Mouse (Mus musculus) spleen, postnatal 4 days (tissue): ENCODE measurements around the gene Ubac2.

Experiments
- DNase-seq, 2 experiments: peaks; one replicate each; pipeline ENCODE4 v3.0.0; 2022; ENCODE audit warnings: low spot score in 2 of 2

Gene Ubac2

DNA sequence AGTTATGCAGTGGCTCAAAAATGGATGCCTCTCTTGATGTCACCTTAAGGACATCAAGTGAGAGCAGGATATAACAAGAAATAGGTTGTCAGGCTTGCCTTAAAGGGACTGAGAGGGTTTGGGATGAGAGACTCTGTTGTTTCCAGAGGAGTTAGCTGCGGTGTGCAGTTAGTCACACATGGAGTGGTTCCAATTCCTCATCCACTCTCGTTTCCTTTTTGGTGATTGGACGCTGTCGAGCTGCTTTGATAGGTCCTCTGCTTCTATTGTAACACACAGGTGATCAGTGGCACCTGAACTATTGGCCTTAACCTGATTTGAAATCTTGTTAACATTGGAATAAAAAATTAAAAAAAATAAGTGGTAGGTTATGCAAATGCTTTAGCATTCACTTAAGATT lies 44.3 kb downstream of the Ubac2 start:
- DNase-seq: no peak

DNA sequence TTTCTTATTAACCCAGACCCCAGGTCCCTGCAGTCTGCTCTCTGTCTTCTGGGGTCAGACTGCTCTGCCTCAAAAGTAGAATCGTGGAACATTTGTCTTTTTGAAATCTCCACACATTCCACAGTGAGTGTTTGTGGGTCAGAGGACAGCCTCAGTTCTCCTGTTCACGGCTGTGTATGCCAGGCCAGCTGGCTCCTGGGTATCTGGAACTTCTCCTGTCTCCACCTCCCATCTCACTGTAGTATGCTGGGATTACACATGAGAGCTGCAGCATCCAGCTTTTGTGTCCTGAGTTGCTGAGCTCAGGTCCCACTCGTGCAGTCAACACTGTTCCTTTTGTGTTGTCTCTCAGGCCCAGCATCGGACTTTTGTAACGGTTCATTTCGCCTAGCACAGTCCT lies 46.5 kb downstream of the Ubac2 start:
- DNase-seq: peak in 1 of 2 experiments; percentile 5

DNA sequence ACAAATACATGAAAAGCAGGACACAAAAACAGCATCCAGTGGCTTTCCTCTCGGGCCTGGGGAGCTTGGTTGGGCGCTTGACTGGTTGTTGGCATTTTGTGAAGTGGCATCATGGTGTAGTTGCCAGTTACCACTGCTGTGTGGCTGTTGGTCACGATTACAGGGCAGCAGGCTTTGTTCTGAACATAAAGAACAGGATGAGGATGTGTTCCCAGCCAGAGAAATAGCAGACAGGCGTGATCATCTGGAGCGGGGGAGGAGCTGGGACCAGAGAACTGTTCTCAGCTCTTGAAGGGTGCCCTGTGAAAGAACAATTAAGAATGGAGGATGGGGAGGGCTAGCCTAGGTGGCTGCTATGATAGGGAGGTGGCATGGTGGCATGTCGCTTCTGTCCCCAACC lies 48.5 kb downstream of the Ubac2 start:
- DNase-seq: peak; percentile 8 to 55

DNA sequence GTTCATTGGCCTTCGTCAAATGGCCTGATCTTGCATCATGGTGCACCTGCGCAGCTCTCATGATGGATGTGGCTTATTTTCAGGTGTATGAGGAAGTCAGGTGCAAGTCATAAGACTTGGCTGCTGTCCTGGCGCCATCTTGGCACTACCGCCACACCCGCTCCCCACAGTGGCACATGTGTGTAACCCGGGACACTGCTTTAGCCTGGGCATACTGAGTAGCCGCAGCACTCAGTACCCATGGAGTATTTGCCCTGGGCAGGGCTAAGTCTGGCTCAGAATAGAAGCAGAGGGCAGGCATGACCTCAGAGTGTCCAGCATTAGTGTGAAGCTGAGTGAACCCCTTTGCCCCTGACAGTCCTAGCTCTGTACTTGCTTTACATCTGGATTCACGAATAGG lies 49.0 kb downstream of the Ubac2 start:
- peak; percentile 9 to 55 for DNase-seq

DNA sequence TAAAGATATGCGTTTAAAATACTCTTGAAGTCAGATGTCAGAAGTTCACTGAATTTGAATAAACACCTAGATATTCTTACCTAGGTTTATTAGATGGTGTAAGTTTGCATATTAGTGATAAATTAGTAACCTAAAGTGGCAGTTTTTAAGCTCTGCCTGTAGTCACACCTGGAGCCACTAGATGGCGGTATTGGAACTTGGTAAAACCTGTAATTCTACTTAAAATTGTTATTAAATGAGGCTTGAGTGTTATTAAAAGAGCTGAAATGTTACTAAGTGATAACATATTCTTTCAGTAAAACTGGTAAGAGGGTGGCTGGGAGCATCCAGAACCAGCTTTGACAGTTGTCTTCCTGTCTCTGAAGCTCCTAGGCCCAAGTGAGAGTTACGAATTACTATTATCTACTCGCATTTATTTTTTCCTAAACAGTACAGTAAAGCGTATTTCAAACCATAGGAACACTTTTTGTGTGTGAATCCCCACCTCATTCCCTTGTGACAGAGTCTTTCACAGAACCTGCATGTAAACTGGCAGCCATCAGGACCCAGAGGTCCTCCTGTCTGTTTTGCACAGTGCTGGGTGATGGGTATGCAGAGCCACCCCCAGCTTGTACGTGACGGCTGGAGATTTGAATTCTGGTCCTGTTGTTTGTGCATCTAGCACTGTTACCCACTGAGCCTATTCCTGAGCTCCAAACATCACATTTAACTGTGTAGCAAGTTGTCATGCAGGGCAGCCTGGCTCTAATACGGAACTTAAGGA lies 50.1 kb downstream of the Ubac2 start:
- DNase-seq: peak; percentile 65 to 84

DNA sequence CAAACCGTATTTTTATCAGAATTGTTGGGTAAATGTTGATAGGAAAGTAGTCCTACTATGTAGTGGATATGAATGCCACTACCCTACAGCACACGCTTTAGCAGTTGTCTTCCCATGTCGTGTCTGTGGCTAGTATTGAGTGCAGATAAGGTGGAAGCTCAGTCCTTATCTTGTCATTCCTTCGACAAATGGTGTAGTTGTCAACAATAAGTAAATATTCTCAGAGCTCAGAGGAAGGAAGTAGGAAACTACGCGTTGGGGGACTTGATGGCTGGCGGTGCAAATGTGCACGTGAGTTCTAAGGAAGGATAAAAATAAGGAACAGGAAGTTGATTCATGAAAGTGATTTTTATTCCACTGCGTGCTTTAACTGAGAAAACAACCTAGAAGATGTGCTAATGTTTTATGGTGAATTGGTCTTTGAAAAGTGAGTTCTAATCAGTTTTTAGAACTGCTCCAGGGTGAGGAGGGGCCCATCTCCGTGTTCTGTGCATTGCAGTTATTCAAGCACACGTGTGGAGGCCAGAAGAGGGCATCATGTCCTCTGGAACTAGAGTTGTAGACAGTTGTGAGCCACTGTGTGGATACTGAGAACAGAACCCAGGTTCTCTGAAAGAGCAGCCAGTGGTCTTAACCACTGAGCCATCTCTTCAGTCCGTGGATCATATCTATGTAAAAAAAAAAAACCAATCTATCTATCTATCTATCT lies 51.0 kb downstream of the Ubac2 start:
- no peak for DNase-seq

DNA sequence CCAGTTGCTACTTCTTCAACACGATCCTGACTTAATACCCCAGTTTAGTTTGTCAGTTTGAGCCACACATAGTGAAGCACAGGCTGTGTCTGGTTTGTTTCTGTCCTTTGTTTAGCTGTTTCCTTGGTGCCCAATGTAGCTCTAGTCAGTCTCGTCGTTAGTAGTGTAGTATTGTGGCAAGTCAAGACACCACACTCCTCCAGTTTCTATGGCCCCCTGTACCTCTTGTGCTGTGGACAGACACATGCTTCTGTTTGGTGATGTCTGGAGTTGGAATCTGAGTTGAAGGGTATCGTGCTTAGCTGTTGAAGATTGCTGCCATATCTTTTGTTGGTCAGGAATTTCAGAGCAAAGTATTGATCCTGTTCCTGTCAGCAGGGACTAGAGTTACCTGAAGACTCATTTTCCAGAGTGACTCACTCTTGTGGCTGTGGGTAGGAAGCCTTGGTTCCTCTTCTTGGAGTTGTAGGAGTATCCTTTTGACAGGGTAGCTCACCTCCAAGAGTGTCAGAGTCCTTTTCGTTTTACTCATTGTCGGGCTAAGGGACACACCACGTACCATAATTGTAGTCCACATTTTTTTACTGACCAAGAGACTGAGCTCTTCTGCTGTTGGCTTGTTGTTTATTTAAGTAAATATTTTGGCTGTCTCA lies 52.4 kb downstream of the Ubac2 start:
- no peak for DNase-seq

DNA sequence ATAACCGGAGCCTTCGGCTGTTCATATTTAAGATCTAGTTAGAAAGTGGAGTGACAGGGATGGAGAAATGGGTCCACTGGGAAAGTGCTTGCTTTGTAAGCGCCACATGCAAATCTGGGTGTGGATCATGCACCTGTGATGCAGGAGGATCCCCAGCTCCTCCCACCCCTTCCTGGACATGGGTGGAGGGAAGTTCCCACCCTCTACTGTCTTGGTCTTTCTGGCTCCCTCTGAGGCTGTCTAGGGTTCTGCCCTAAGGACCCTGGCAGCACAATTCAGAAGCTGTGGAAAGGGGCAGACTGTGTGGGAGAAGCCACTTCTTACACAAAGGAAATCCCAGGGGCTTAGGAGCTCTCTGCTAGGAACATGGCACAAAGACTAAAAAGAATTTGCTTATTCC lies 53.2 kb downstream of the Ubac2 start:
- peak in 1 of 2 experiments; percentile 62 for DNase-seq

DNA sequence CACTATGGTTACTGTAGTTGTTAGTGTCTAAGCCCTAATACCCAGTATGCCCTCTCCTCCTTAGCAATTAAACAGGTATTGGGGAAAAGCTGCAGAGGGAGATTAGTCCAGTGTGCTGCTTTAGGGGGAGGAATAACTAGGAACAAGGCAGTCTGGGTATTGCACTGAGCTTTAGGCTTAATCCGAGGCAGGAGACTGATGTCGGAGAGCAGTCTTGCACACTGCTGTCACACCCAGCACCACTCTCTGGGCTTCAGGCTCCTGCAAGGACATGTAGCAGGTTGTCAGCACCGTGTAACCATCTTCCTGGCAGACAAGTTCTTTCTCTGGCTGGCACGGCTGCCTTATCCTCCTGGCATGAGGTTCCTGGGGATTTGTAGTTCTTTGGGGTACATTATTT lies 53.8 kb downstream of the Ubac2 start:
- DNase-seq: peak in 1 of 2 experiments; percentile 56

DNA sequence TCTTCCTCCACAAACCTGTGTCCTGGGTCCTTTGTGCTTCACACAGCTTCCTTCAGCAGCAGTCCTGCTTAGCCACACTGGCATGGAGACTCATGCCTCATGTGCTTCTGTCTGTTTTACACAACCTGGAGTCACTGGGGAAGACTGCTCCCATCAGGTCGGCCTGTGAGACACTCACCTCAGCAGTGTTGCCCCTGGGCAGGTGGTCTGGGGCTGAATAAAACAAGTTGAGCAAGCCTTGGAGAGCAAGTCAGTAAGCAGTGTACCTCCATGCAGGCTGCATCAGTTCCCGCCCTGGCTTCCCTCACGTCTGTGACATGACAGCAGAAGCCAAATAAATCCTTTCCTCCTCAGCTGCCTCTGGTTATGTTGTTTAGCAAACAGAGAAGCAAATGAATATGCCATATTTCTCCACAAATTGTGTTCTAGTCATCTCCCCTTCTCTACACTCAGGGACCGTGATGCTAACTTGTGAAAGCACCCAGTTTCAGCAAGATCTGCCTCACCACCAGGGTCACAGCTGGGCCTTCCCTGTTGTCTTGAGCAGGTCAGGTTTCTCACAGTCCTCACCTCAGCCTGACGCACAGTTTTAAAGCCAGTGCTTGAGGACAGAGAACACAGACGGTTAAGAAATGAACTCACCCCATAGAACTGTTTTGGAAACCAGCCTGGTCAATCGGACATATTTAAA lies 55.6 kb downstream of the Ubac2 start:
- DNase-seq: no peak

DNA sequence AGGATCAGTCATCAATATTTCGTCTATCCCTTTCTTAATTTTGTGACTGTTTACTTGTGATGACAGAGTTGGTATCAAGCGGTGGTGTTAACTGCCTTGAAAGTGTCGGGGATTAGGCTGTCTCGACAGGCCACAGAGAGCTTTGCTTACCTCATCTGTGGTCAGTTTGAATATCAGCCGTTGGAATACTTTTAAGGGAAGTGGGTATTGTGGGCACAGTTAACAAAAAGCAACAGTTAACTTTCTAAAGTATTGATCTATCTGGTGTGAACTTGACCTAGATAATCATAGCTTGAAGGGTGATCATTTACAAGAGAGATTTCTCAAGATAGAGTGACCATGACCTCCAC lies 56.2 kb downstream of the Ubac2 start:
- DNase-seq: no peak

DNA sequence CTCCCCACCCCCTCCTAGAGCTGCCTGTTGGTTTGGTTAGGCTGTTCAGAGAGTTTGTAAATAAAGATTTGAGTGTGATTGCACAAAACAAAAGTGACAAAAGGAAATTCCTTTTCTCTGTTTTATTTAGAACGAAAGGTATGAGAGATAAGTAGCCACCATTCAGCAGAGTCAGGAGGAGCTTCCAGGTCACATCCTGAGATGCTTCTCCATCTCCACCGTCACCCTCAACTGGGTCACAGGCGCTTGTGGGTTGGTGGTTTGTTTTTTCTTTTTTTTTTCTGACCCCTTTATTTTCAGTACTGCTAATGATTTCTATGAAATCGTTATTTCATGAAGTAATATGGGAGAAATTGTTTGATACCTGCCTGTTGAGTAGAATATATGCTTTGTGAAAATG lies 57.9 kb downstream of the Ubac2 start:
- DNase-seq: no peak

DNA sequence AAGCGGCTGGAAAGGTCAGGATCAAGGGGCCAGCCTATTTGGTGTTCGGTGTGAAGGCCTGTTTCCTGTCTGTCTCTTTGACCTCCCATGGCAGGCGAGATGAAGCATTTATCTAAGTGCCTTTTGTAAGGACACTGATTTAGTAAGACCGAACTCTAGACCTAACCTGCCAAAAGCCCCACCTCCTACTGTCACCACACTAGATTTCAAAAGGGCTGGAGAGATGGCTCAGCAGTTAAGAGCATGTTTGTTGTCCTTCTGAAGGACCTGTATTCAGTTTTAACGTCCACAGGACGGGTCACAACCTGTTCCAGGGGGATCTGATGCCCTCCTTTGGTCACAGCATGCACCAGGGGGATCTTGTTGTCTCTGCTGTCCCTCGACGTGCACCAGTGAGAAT lies 58.4 kb downstream of the Ubac2 start:
- peak in 1 of 2 experiments; percentile 56 for DNase-seq

DNA sequence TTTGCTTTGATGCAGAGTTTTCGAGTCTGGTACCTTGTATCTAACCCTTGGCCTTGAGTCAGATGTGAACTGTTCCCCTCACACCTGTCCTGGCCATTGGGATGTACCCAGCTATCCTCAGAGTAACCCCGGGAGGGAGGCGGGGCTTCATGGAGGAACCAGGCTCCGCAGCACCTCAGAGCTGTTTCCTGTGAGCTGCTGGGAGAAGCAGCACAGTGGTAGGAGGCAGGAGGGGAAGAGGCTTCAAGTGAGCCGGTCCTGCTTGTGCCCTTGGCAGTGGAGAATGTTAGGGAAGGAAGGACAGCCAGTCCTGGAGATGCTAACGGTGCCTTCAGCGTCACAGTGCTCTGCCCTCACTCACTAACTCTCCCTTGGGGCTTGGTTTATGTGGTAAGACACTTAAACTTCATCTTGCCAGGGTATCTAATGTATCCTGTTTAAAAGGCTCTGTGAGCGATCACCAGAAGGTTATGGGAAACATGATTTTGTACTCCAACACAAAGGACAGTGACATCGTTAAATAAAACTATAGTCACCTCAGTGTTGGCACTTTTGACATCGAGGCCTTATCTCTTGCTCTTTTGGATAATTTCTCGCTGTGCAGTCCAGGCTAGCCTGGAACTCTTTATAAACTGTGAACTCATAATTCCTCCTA lies 59.3 kb downstream of the Ubac2 start:
- peak in 1 of 2 experiments; percentile 71 for DNase-seq

DNA sequence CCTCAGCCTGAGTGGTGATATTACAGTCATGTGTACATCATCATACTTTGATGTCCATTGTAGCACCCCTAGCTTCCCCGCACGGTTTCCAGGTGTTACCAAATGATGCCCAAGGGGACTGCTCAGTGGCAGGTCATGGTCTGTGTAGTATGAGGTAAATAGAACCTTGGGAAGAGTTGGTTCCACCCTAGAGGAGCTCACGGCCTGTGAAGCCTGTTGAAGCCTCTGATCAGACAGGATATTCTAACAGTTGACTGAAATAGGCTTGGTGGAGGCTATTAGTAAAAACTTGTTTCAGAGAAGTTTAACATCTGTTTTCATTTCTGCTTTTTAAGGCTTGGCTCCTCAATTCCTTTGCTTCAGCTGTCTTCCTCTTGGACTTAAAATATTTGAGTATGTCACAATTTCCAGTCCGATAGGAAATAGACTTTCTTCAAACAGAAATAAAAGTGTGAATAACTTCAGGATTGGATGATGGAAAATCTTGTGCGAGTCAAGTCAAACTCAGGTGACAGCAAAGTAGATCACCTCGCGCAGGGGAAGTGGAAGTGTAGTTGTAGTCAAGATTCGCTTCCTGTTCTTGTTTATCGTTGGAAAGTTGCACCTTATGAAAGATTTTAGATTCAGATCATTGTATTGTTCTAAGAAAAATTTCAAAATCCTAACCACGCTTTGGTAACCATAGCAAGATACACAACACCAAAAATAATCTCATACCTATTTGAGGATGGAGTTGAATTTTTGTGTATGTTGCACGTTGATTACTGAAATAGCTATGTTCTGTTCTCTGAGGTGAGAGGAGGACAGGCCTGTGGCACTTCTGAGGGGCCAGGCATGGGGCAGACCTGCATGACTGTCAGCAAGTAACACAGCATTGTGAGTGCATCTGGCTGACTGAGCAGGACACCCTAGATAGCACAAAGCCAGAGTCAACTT lies 60.1 kb downstream of the Ubac2 start:
- peak; percentile 38 to 66 for DNase-seq

DNA sequence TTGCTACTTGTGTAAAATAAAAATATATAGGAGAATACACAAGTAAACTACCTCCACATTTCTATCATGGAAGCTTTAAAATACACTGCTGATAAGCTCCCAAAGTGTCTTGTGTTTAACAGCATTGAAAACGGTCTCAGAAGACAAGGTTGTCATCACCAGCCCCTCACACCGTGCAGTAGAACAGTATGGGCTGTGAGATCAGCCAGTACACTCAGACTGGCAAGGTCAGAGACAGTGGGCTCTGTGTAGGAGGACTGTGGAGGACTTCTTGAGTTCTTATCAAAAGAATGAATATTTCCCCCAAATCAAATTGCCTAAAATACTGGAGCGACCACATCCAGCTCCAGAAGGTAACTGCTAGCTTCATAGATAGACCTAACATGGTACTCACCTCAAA lies 61.2 kb downstream of the Ubac2 start:
- no peak for DNase-seq

DNA sequence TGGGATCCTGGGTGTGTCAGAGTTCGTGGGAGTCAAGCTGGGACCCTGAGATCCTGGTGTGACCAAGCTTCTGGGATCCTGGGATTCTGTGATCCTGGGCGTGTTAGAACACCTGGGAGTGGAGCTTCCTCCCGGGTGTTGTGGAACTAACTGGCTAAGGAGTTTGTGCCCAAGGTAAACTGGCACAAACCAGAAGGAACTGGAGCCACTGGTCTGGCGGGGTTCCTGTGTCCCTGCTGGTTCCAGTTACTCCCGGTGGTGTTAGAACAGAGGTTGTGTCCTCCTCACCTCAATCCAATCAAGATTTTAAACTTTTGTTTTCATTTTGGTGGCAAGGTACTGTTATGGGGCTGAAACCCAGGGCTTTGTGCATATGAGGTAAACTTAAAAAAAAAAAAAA lies 67.7 kb downstream of the Ubac2 start:
- no peak for DNase-seq

DNA sequence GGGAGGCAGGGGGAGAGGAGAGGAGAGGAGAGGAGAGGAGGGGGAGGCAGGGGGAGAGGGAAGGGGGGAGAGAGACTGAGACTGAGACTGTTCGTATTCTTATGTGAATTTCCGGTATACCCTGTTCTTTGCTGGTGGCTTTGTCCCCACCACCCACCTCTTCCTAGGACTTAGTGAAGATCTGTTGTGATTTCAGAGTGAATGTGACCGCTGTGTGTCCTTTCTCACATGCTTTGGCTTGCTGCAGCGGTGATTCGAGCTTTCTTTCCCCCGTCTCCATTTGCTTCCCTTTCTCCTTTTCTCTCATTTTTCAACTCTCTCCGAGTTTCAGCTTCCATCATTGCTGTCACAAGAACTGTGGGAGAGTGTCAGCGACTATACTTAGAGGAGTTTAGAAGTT lies 68.3 kb downstream of the Ubac2 start:
- no peak for DNase-seq

DNA sequence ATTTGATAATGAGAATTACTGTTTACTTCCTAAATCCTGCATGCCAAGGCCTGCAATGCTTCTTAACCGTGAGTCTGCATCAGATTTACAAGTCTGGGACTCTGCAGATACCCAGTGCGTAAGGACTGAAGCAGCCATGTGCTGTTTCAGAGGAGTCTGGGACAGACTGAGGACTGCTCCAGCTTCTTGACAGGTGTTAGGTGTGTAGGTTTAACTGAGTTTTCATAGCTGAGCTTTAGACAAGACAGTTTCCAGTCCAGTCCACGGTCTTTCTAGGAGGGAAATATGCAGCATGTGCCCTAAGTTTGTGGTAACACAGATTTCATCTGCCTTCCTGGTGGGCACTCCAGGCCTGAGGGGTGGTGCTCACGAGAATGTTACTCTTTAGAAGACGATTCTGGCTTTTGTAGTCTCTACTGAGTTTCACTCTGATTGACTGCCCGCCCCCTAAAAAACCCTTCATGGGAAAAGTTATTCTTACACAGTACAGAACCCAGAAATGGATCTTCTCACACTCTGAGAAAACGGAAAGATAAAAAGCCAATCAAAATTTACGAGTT lies 68.9 kb downstream of the Ubac2 start:
- no peak for DNase-seq

DNA sequence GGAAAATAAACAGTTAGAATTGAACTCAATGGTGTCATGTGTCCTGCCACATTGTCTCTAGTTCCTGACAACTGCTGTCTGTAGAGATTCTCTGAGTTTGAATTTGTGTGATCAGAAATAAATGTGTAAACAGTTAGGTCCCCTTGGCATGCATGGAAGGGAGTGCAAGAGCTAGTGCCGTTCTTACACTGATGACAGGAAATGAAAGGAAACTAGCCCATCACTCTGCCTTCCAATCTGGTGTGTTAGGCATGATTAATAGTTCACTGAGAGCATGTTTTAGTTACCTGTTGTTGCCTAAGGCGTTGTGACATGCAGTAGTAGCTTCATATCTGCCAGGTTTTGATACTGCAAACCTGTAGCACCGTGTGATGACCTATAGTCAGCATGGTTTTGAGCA lies 69.5 kb downstream of the Ubac2 start:
- no peak for DNase-seq
